Mouse (Mus musculus) liver, embryonic 14.5 days (tissue): ENCODE measurements around the gene Klk1.

Experiments used
- CTCF ChIP-seq: IDR thresholded peaks from 2 replicates; pipeline ENCODE4 v1.5.1; 2016; ENCODE audit warnings: antibody characterized with exemption, low read depth, control low read depth
- EP300 ChIP-seq: IDR thresholded peaks from 2 replicates; pipeline ENCODE4 v1.6.1; 2016; ENCODE audit warnings: antibody characterized with exemption, low read depth

DNA sequence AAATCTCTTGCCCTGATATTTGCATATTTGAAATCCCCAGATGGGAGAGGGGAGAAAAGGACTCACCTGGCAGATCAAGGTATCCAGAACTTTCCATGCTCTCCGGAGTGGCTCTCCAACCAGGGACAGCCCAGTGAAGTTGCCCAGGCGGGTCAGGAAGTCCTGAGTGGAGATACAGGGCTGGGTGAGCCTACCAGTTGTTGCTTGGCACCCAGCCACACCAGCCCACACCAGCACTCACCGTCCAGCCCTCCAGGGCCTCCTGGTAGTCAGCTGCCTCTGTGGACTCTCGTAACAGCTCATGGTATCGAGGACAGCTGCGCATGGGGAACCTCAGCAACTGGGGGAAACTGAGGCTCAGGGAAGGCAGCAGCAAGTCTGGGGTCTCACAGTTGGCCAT is 29.8 kb downstream of the Klk1 start:
- TF ChIP-seq CTCF, result no peak
- TF ChIP-seq EP300, result no peak
